Mouse (Mus musculus) ES-E14 (cell line): ENCODE results near the gene Plekhg5.

Source experiments
- CHD2 ChIP-seq: IDR thresholded peaks from 2 replicates; pipeline ENCODE4 v1.6.1; 2014; ENCODE audit warnings: mild to moderate bottlenecking, low read depth, low read length, inconsistent platforms
- HCFC1 ChIP-seq: IDR thresholded peaks from 2 replicates; pipeline ENCODE4 v1.6.1; 2012; ENCODE audit warnings: low read length, inconsistent platforms, borderline replicate concordance; ENCODE audit not compliant: insufficient read depth
- ZC3H11A ChIP-seq: IDR thresholded peaks from 2 replicates; pipeline ENCODE4 v1.6.1; 2012; ENCODE audit warnings: low read depth, mild to moderate bottlenecking, inconsistent platforms, low read length, borderline replicate concordance

DNA sequence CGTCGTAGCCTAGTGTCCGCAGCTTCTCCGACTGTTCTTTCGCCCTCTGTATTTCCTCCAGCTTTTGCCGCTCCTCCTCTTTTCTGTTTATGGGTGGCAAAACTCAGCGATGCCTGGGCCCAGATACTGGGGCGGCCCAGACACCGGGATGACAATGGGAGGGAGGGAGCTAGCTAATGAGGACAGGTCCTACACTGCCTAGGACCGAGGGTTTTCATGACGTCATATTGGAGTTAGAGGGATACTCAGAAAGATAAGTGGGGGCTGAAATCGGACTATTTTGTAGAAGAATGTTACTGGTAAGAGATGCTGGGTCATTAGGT, 48.8 kb downstream of the Plekhg5 start:
- TF ChIP-seq HCFC1 (no peak), CHD2 (no peak), ZC3H11A (no peak)
